Mouse (Mus musculus): ENCODE measurements around the gene Kif27. TPM values are rescaled to one million over a fixed set of nuclear protein-coding genes. Genes with fewer than 3 reads are reported as not detected.
"Not testable (repeated sequence)": the region's sequence is repeated elsewhere in the genome, so short reads cannot be mapped to it uniquely, and the experiment has no call there.

Gene Kif27
- polyA plus RNA-seq, 1 experiment, result 2.2 TPM

DNA sequence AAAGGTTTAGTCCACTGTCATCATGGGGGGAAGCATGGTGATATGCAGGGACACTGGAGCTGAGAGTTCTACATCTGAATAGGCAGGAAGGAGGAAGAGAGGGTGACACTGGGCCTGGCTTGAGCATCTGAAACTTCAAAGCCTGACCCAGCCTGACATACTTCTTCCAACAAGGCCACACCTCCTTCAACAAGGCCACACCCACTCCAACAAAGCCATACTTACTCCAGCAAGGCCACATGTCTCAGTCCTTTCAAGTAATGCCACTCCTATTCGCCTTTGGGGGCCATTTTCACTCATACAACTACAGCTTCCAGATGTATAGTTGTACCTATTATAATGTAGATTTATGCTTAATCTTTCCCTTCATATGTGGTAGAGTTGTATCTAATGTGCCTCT, 8.7 kb upstream of the Kif27 start:
- Histone ChIP-seq H3K27ac (ENCODE audit: insufficient read depth, low read length) (no peak overlapping the region), H3K4me1 (ENCODE audit: control insufficient read depth, insufficient read depth, low read length) (no peaks in the 10 kb centered on the region), H3K4me3 (ENCODE audit: low read depth, low read length) (no peak overlapping the region), H3K9me3 (replicated peaks; ENCODE audit: control insufficient read depth, insufficient read depth, low read length, poor library complexity, severe bottlenecking) (no peaks in the 10 kb centered on the region), H3K27me3 (ENCODE audit: control insufficient read depth, insufficient read depth, low read length, poor library complexity, severe bottlenecking) (no peaks in the 10 kb centered on the region), H3K9ac (ENCODE audit: low read depth, poor library complexity, severe bottlenecking) (no peak overlapping the region), H3K36me3 (ENCODE audit: control insufficient read depth, insufficient read depth, low read length, poor library complexity, severe bottlenecking) (no peaks in the 10 kb centered on the region)
- TF ChIP-seq POLR2A (IDR thresholded peaks at IDR 0.05; ENCODE audit: insufficient read depth, low read length) (no peak), CTCF (IDR thresholded peaks at IDR 0.05; ENCODE audit: low read depth, low read length) (no peak), EP300 (IDR thresholded peaks at IDR 0.05; ENCODE audit: insufficient read depth, low read depth, low read length) (no peak)

DNA sequence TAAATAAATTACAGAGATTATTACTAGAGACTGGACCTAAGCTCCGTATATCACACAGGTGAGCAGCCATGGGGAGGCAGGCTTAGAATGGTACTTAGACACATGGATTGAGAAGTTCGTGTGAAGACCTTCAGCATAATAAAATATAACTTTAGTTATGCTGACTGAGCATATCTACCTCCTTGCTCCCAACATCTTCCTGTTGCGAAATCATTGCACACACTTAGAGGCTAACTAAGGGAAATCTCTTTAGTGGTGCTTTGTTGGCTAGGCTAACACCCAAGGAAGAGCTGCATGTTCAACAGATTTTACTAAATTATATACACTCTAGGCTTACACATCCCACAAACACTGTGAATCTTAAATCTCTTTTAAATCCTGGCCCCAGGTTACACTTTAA, 7.5 kb upstream of the Kif27 start:
- Histone ChIP-seq H3K4me1 (ENCODE audit: control insufficient read depth, insufficient read depth, low read length) (no peaks in the 10 kb centered on the region), H3K36me3 (ENCODE audit: control insufficient read depth, insufficient read depth, low read length, poor library complexity, severe bottlenecking) (no peaks in the 10 kb centered on the region), H3K27me3 (ENCODE audit: control insufficient read depth, insufficient read depth, low read length, poor library complexity, severe bottlenecking) (no peaks in the 10 kb centered on the region), H3K9ac (ENCODE audit: low read depth, poor library complexity, severe bottlenecking) (no peak overlapping the region), H3K4me3 (ENCODE audit: low read depth, low read length) (no peak overlapping the region), H3K9me3 (replicated peaks; ENCODE audit: control insufficient read depth, insufficient read depth, low read length, poor library complexity, severe bottlenecking) (no peaks in the 10 kb centered on the region), H3K27ac (ENCODE audit: insufficient read depth, low read length) (no peak overlapping the region)
- TF ChIP-seq CTCF (IDR thresholded peaks at IDR 0.05; ENCODE audit: low read depth, low read length), result no peak
- no peak for TF ChIP-seq EP300 (IDR thresholded peaks at IDR 0.05; ENCODE audit: insufficient read depth, low read depth, low read length)
- no peak for TF ChIP-seq POLR2A (IDR thresholded peaks at IDR 0.05; ENCODE audit: insufficient read depth, low read length)

GRCm38 (mm10) chr13:58365179-58365578, 6.3 kb upstream of the Kif27 start:
- not testable (repeated sequence) for H3K9me3 ChIP-seq (replicated peaks; ENCODE audit: control insufficient read depth, insufficient read depth, low read length, poor library complexity, severe bottlenecking); H3K9ac ChIP-seq (ENCODE audit: low read depth, poor library complexity, severe bottlenecking); H3K36me3 ChIP-seq (ENCODE audit: control insufficient read depth, insufficient read depth, low read length, poor library complexity, severe bottlenecking); H3K4me1 ChIP-seq (ENCODE audit: control insufficient read depth, insufficient read depth, low read length); H3K4me3 ChIP-seq (ENCODE audit: low read depth, low read length); H3K27ac ChIP-seq (ENCODE audit: insufficient read depth, low read length); H3K27me3 ChIP-seq (ENCODE audit: control insufficient read depth, insufficient read depth, low read length, poor library complexity, severe bottlenecking)

- no peak for TF ChIP-seq EP300 (IDR thresholded peaks at IDR 0.05; ENCODE audit: insufficient read depth, low read depth, low read length)
- TF ChIP-seq POLR2A (IDR thresholded peaks at IDR 0.05; ENCODE audit: insufficient read depth, low read length), result no peak
- TF ChIP-seq CTCF (IDR thresholded peaks at IDR 0.05; ENCODE audit: low read depth, low read length), result no peak
Measured at GRCm38 (mm10) chr13:58364353-58365175, 5.6 kb upstream of the Kif27 start.

GRCm38 (mm10) chr13:58359304-58359653, 357 bp upstream of the Kif27 start:
- H3K9ac ChIP-seq (ENCODE audit: low read depth, poor library complexity, severe bottlenecking), result no peak overlapping the region
- H3K27me3 ChIP-seq (ENCODE audit: control insufficient read depth, insufficient read depth, low read length, poor library complexity, severe bottlenecking), result no peaks in the 10 kb centered on the region
- H3K27ac ChIP-seq (ENCODE audit: insufficient read depth, low read length), result peak overlapping the region; percentile 19
- peak; percentile 28 for TF ChIP-seq POLR2A (IDR thresholded peaks at IDR 0.05; ENCODE audit: insufficient read depth, low read length)
- TF ChIP-seq EP300 (IDR thresholded peaks at IDR 0.05; ENCODE audit: insufficient read depth, low read depth, low read length), result no peak
- no peaks in the 10 kb centered on the region for H3K36me3 ChIP-seq (ENCODE audit: control insufficient read depth, insufficient read depth, low read length, poor library complexity, severe bottlenecking)
- H3K4me1 ChIP-seq (ENCODE audit: control insufficient read depth, insufficient read depth, low read length), result no peaks in the 10 kb centered on the region
- peak overlapping the region; percentile 64 for H3K4me3 ChIP-seq (ENCODE audit: low read depth, low read length)
- H3K9me3 ChIP-seq (replicated peaks; ENCODE audit: control insufficient read depth, insufficient read depth, low read length, poor library complexity, severe bottlenecking), result no peaks in the 10 kb centered on the region

More at GRCm38 (mm10) chr13:58364353-58365175, 5.6 kb upstream of the Kif27 start:
- no peaks in the 10 kb centered on the region for H3K4me1 ChIP-seq (ENCODE audit: control insufficient read depth, insufficient read depth, low read length)
- no peak overlapping the region for H3K27ac ChIP-seq (ENCODE audit: insufficient read depth, low read length)
- H3K9me3 ChIP-seq (replicated peaks; ENCODE audit: control insufficient read depth, insufficient read depth, low read length, poor library complexity, severe bottlenecking), result no peaks in the 10 kb centered on the region
- no peaks in the 10 kb centered on the region for H3K36me3 ChIP-seq (ENCODE audit: control insufficient read depth, insufficient read depth, low read length, poor library complexity, severe bottlenecking)
- no peaks in the 10 kb centered on the region for H3K27me3 ChIP-seq (ENCODE audit: control insufficient read depth, insufficient read depth, low read length, poor library complexity, severe bottlenecking)
- no peak overlapping the region for H3K4me3 ChIP-seq (ENCODE audit: low read depth, low read length)
- no peak overlapping the region for H3K9ac ChIP-seq (ENCODE audit: low read depth, poor library complexity, severe bottlenecking)

- Histone ChIP-seq H3K4me1 (ENCODE audit: control insufficient read depth, insufficient read depth, low read length) (no peaks in the 10 kb centered on the region), H3K9me3 (replicated peaks; ENCODE audit: control insufficient read depth, insufficient read depth, low read length, poor library complexity, severe bottlenecking) (no peaks in the 10 kb centered on the region), H3K27ac (ENCODE audit: insufficient read depth, low read length) (no peak overlapping the region), H3K4me3 (ENCODE audit: low read depth, low read length) (no peak overlapping the region), H3K9ac (ENCODE audit: low read depth, poor library complexity, severe bottlenecking) (no peak overlapping the region), H3K27me3 (ENCODE audit: control insufficient read depth, insufficient read depth, low read length, poor library complexity, severe bottlenecking) (no peaks in the 10 kb centered on the region), H3K36me3 (ENCODE audit: control insufficient read depth, insufficient read depth, low read length, poor library complexity, severe bottlenecking) (no peaks in the 10 kb centered on the region)
- TF ChIP-seq POLR2A (IDR thresholded peaks at IDR 0.05; ENCODE audit: insufficient read depth, low read length) (no peak), CTCF (IDR thresholded peaks at IDR 0.05; ENCODE audit: low read depth, low read length) (no peak), EP300 (IDR thresholded peaks at IDR 0.05; ENCODE audit: insufficient read depth, low read depth, low read length) (no peak)
Measured at GRCm38 (mm10) chr13:58352996-58353395, 5.9 kb downstream of the Kif27 start.
